Mouse (Mus musculus): Measurements from ENCODE around the gene Hist1h1c.
"Not testable (repeated sequence)": the region's sequence is repeated elsewhere in the genome, so short reads cannot be mapped to it uniquely, and the experiment has no call there.

Hist1h1c gene

DNA sequence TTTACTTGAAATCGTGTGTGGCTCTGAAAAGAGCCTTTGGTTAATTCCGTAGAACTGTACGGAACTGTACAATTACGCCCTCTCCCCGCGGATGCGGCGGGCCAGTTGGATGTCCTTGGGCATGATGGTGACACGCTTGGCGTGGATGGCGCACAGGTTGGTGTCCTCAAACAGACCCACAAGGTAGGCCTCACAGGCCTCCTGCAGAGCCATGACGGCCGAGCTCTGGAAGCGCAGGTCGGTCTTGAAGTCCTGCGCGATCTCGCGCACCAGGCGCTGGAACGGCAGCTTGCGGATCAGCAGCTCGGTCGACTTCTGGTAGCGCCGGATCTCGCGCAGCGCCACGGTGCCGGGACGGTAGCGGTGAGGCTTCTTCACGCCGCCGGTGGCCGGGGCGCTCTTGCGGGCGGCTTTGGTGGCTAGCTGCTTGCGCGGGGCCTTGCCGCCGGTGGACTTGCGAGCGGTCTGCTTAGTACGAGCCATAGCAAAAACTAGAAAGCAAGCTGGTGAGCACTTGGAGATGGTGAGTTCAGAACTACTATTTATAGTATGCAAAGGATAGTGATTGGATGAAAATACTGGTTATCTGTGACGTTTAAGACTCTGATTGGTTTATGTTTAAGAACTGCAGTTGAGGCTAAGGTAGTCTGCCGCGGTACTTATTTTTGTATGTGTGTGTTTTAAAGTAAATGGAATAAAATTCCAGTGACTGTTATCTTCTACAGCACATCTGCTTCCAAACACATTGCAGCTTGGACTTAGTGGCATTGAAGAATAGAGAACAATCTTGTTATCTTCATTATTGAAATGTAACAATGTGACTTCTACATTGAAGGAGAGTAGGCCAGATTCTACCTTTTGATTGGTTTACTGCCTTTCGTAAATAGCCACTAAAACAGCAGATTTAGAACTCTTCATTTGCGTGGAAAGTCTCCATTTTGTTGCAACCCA lies 23.5 kb downstream of the Hist1h1c start, which contains the start of gene Hist1h3a:
TSS of gene Hist1h3a (minus strand) at position 516 of the 951 bp plus-strand sequence.
- DNase-seq: peak; percentile 81

DNA sequence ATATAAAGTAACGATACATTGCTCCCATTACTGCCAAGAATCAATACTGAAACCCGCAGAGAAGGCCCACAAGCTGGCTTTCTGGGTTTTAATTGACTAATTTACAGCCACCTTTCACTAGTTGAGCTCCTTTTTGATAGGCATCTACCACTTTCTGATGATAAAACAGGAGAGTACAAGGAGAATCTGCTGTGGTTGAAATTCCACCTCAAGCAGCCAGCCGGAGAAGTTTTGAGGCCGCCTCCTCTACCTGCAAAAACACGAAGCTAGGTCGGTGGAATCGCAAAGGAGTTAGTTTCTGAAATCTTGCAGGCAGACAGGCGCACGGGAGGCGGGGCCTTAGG lies 24.6 kb downstream of the Hist1h1c start:
- no peak for DNase-seq

DNA sequence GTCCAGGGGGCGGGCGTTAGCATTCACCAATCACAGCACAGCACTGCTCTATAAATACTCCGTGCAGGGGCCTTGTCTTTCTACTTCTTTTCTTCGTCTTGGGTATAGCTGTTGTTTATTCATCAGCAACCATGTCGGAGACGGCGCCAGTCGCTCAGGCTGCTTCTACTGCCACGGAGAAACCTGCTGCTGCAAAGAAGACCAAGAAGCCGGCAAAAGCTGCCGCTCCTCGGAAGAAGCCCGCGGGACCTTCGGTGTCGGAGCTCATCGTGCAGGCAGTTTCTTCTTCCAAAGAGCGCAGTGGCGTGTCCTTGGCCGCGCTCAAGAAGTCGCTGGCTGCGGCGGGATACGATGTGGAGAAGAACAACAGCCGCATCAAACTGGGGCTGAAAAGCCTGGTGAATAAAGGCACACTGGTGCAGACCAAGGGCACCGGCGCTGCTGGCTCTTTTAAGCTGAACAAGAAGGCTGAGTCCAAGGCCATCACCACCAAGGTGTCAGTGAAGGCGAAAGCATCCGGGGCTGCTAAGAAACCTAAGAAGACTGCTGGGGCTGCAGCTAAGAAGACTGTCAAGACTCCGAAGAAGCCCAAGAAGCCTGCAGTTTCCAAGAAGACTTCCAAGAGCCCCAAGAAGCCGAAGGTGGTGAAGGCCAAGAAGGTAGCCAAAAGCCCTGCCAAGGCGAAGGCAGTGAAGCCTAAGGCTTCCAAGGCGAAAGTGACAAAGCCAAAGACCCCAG lies 25.1 kb downstream of the Hist1h1c start, which contains the start of gene Hist1h1a:
TSS of gene Hist1h1a (plus strand) at position 81 of the 738 bp plus-strand sequence.
- DNase-seq: peak; percentile 83

DNA sequence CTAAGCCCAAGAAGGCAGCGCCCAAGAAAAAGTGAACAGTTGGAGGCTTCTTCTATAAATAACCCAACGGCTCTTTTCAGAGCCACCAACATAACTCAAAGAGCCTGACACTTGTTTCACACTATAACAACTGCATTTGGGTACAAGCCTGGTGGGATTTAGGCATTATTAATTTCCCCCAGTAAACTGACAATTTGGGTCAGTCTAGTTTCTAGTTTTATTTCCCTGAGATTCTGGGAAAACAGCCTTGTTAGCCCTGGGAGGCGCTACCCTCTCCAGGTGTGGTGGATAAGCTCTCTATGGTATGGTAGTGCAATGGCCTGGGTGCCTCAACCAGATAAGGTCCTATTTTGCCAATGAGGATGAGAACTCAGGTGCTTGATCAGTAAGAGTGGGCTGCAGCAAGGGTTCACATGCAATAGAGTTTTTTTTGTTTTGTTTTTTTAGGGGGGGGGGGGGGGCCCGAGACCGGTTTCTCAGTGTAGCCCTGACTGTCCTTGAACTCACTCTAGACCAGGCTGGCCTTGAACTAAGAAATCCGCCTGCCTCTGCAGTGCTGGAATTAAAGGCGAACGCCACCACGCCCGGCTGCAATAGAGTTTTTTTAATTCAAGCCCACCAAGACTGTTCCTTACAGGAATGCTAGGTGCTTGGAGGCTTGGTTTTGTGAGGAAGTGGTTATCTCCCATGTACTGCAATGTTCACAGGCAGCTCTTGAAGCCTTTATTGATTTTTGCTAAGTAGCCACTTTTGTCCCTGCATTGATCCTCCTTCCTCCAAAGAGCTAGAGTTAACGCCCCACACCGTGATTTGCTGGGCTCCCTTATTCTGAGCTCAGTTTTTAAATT lies 25.9 kb downstream of the Hist1h1c start:
- no peak for DNase-seq

DNA sequence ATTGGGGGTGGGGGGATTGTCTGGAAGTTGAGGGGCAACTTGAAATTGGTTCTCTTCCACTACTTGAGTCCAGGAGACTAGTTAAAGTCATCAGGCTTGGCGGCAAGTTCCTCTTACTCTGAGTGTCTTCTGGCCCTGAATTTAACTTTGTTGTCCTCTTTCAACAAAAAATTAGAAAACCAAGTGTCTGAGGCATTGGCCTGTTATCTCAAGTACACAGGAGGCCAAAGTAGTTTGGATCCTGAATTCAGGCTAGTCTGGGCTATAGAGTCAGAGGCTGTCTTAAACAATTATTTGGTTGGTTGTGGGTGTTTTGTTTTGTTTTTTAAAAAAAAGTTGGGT lies 26.5 kb downstream of the Hist1h1c start:
- DNase-seq: no peak

DNA sequence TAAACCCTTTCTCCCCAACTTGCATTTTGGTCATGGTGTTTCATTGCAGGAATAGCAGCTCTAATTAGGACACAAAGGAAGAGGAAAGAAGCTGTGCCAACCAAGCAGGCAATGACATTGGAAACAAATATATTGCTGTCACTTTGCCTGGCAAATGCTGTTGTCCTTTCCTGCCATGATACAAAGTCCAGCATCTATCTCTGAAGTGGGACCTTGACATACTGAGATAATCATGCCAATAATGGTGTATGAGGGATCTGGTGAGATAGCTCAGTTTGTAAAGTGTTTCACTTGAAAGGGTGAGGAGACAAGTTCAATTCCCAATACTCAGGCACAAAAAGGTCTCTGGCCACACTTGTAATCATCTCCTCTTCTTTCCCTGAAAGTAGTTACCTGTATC lies 28.2 kb downstream of the Hist1h1c start:
- no peak for DNase-seq

DNA sequence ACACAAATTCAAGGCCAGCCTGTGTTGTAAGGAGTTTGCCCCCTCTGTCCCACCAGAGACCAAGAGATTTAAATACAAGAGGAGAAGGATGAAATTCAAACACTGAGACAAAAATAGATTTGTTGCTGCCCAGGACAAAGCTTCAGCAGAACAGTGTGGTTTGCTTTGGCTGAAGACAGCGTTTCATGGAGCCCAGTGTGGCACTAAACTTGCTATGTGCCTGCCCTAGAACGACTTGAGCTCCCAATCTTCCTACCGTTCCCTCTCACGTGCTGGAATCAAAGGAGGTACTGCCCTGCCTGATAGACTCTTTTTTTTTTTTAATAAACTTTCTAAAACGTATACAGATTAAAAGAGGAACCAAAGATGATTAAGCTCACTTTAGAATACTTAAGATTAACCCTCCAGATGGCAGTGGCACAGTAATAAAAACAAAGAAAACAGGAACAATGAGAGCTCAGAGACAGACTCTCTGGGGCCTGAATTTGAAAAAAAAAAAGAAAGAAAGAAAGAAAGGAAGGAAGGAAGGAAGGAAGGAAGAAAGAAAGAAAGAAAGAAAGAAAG lies 30.3 kb downstream of the Hist1h1c start:
- DNase-seq: no peak

DNA sequence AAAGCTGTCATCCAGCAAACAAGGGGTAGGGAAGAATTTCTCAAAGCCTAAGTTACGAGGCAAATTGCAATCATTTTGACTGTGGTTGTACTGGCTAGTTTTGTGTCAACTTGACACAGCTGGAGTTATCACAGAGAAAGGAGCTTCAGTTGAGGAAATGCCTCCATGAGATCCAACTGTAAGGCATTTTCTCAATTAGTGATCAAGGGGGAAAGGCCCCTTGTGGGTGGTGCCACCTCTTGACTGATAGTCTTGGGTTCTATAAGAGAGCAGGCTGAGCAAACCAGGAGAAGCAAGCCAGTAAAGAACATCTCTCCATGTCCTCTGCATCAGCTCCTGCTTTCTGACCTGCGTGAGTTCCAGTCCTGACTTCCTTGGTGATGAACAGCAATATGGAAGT lies 31.0 kb downstream of the Hist1h1c start, which contains the start of gene Trim38:
TSS of gene Trim38 (plus strand) at position 301 of the 400 bp plus-strand sequence.
- DNase-seq: not testable (repeated sequence)

DNA sequence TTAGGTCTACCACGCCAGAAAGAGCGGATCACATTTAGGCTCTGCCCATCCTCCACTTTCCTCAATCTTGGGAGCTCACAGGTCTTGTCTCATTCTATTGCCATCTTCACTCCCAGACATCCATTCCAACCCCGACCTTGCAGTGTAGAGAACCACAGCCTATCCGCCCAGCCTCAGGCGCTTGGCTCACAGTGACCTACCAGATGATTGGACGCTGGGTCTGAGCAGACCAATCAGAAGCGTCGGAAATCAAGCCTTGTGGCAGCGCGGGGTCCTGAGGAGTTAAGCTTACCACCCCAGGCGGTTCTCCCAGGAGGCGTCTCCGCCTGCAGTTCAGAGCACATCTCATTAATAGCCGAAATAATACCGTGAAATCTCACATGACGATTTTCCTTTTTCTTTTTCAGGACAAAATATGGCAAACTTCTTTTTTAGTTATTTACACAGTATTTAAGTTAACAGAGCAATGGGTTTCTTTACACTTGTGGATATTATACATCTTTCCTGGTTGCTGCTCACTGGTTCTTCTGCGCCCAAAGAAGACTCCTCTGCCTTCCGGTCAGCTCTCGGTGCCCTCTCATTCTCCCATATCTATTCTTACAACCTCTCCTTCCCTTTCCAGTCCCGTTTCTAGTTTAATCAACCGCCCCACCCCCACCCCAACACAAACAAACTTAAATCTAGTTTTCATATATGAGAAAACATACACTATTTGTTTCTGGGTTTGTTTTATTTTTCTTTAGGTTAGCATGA lies 34.1 kb downstream of the Hist1h1c start:
- no peak for DNase-seq

DNA sequence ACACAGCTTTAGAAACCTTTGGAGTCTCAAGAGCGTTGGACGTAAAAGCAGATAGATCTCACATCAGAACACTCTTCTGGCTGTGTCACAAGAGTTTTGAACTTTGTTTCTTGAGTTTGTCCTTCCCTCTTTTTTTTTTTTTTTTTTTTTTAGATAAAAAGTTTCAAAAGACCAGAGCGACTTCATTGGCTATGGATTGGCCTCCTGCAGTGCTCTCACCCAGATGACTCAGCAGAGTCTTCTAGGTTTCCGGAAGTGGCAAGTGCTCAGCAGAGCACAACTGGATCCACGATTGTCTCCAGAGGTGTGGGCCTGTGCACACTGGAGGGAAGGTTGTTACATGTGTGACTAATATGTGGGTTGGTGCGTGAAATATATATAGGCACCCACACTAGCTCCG lies 39.7 kb downstream of the Hist1h1c start:
- DNase-seq: no peak

DNA sequence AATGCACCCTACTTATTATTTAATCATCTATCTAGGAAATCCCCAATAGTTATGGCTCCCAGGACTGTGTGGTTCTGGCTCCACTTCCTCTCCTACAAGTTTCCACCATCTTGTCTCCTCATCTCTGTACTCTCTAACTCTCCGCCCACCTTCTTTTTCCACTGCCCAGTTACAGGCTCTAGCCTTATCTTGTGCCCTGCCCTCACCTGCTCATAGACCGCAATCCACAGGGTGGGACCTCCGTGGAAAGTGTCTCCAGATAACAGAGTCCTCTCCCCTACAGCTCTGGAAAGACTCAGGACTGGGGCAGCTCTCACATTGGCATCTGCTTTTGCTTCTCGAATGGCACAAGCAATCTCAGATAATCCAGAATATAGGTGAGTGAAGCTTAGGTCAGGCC lies 40.4 kb downstream of the Hist1h1c start:
- DNase-seq: no peak
